Mouse (Mus musculus): ENCODE measurements at regions not wholly inside any gene's neighbourhood (a gene's known extent, or its start where the extent isn't known, plus 50 kb on each side); places are given as distances from the start of the nearest gene placed in this dataset.

- no peak for DNase-seq (ENCODE audit: low read depth)
These were observed 68.5 kb upstream of the Rgs1 start for GRCm38 (mm10) chr1:144317560-144317959.

GRCm38 (mm10) chr1:144316251-144316650 lies 67.2 kb upstream of the Rgs1 start:
- no peak for DNase-seq (ENCODE audit: low read depth)

DNA sequence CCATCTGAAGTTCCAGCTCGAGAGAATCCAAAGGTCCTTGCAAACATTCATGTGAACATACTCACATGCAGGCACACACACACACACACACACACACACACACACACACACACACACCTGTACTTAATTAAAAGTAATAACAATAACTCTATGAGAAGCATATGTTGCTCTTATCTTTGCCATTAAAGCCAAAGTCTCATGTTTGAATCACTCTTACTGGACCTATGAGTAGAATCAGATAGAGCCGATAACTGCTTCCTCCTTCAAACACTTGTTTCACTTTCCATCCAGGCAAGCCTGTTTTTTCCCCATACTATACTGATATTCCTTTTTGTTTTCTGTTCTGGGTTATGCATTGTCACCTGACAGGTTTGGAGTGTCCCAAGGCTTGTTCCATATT lies 65.3 kb upstream of the Rgs1 start:
- no peak for DNase-seq (ENCODE audit: low read depth)

GRCm38 (mm10) chr1:144313318-144313717 lies 64.3 kb upstream of the Rgs1 start:
- DNase-seq (ENCODE audit: low read depth), result no peak

GRCm38 (mm10) chr1:144309901-144310300 lies 60.9 kb upstream of the Rgs1 start:
- DNase-seq (ENCODE audit: low read depth), result no peak

DNA sequence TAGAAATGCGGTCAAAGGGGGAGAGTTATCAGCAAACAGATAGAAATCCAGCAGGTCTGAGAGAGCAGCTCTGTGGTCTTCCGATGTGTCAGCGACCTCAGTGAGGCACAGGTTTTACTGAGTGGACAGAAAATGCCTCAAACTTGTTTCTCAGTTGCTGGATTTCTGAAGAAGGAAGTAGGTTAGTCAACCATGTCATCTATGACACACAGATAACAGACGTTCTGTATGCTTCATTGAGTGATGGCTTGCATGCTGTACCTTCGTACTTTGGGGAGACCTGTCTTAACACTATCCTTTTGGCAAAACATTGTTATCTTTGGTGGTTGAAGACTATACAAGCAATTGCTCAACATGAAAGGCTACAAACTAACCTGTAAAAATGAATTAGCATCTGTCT lies 59.3 kb upstream of the Rgs1 start:
- peak; percentile 17 for DNase-seq (ENCODE audit: low read depth)

GRCm38 (mm10) chr1:144307854-144308285 lies 58.8 kb upstream of the Rgs1 start:
- peak; percentile 17 for DNase-seq (ENCODE audit: low read depth)

DNA sequence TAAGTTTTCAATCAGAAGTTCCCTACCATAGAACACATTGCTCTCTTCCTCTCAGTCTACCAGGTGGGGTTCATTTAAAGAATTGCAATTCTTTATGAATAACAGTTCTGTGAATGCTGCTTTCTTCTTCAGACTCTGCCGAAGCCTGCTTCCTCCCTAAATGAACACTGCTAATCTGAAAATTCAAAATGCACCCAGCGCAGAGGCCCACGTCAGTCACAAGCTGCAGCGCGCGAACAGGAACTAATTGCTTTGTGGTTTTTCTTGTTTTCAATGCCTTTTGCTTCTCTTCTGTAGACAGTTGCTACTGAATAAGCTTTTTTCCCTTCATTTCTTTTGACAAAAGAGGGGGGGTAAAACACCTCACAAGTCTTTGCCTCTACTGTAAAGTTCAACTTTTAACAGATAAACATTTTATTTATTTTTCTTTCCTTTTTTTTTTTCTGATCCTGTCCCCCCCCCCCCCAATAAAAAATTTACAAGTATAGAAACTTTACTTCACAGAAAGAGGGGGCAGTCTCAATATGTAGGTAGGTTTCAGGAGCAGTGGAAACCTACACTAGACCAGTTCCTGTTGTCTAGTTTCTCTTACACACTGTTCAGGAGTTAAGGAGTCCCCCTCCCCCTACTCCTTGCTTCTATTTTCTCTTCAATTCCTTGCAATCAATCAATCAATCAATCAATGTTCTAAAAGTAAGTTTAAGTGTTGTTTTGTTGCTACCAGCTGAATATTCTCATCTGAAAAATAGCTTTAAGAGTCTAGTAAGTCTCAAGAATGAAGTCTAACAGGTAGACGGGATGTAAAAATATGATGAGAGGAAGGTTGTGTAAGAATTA lies 58.2 kb upstream of the Rgs1 start:
- peak; percentile 69 for DNase-seq (ENCODE audit: low read depth)

GRCm38 (mm10) chr1:144306284-144306683 lies 57.2 kb upstream of the Rgs1 start:
- DNase-seq (ENCODE audit: low read depth), result peak; percentile 21

GRCm38 (mm10) chr1:144300670-144301069 lies 51.6 kb upstream of the Rgs1 start:
- DNase-seq (ENCODE audit: low read depth), result peak; percentile 24
